Mouse (Mus musculus) thymus, adult 2 months (tissue): Measurements from ENCODE around the gene Lmna. TPM values are rescaled to one million over a fixed set of nuclear protein-coding genes. Genes with fewer than 3 reads are reported as not detected.

Source experiments
- DNase-seq: peaks from one replicate; pipeline ENCODE4 v3.0.0; 2021
- H3K27ac ChIP-seq: fragments of 200-500 bp; 2 replicates; pipeline ENCODE4 v1.5.1; 2012; ENCODE audit warnings: low read length, control low read depth; ENCODE audit not compliant: control insufficient read depth, insufficient read depth
- H3K27me3 ChIP-seq: fragments of 200-500 bp; 2 replicates; pipeline ENCODE4 v1.6.1; 2012; ENCODE audit warnings: mild to moderate bottlenecking, low read length, moderate library complexity, mixed read lengths; ENCODE audit not compliant: control insufficient read depth, insufficient read depth
- H3K36me3 ChIP-seq: fragments of 200-500 bp; 2 replicates; pipeline ENCODE4 v1.6.1; 2012; ENCODE audit warnings: mild to moderate bottlenecking, low read length, moderate library complexity; ENCODE audit not compliant: control insufficient read depth, insufficient read depth
- H3K4me1 ChIP-seq: fragments of 200-500 bp; replicated peaks from 2 replicates; pipeline ENCODE4 v1.6.1; 2012; ENCODE audit warnings: low read length; ENCODE audit not compliant: control insufficient read depth, insufficient read depth
- H3K4me3 ChIP-seq: fragments of 200-500 bp; 2 replicates; pipeline ENCODE4 v1.5.1; 2012; ENCODE audit warnings: mild to moderate bottlenecking, low read length, control low read depth, moderate library complexity; ENCODE audit not compliant: control insufficient read depth, insufficient read depth
- CTCF ChIP-seq: fragments of 200-500 bp; IDR thresholded peaks from 2 replicates; pipeline ENCODE4 v1.5.1; 2012; ENCODE audit warnings: mild to moderate bottlenecking, control low read depth, low read length, moderate library complexity, borderline replicate concordance; ENCODE audit not compliant: control insufficient read depth, poor library complexity, insufficient read depth; ENCODE audit errors: extremely low read depth
- POLR2A ChIP-seq: fragments of 200-500 bp; IDR thresholded peaks from 2 replicates; pipeline ENCODE4 v1.6.1; 2012; ENCODE audit warnings: mild to moderate bottlenecking, low read length, control low read depth, moderate library complexity; ENCODE audit not compliant: control insufficient read depth, poor library complexity, insufficient read depth; ENCODE audit errors: extremely low read depth
- WGBS: fragments of 180-500 bp; shearing (Covaris S2); methylation state at CpG from one replicate; pipeline ENCODE4 v1.1.7; 2018; 5-methylcytosine and 5-hydroxymethylcytosine counted together
- polyA plus RNA-seq: library from polyadenylated mRNA; depleted of rRNA; stranded (reverse); fragments of >200 nt; gene quantifications from 2 replicates; pipeline ENCODE4 v1.2.3, GENCODE M21; 2012

Gene Lmna
- polyA plus RNA-seq, 1 experiment = 61.1 TPM

GRCm38 (mm10) chr3:88544955-88545591 is 35.3 kb upstream of the Lmna start:
- Histone ChIP-seq H3K4me1 (peaks cover 8% of the 10 kb centered on the region), H3K4me3 (no peak overlapping the region), H3K36me3 (no peaks in the 10 kb centered on the region), H3K27me3 (no peaks in the 10 kb centered on the region), H3K27ac (no peak overlapping the region)
- TF ChIP-seq POLR2A = no peak
- 60% methylated on average over 20 of the region's 20 CpGs for WGBS
- no peak for DNase-seq

- H3K4me1 ChIP-seq = peaks cover 9% of the 10 kb centered on the region
- H3K4me3 ChIP-seq = no peak overlapping the region
- no peaks in the 10 kb centered on the region for H3K27me3 ChIP-seq
- no peak for DNase-seq
- 84% methylated on average over 5 of the region's 5 CpGs for WGBS
- no peak overlapping the region for H3K27ac ChIP-seq
- TF ChIP-seq POLR2A = no peak
- TF ChIP-seq CTCF = no peak
- no peaks in the 10 kb centered on the region for H3K36me3 ChIP-seq
These were observed 34.8 kb upstream of the Lmna start for GRCm38 (mm10) chr3:88544514-88544913.

- WGBS = 55% methylated on average over 5 of the region's 5 CpGs
- no peak for DNase-seq
- Histone ChIP-seq H3K4me1 (peaks cover 9% of the 10 kb centered on the region), H3K27ac (no peak overlapping the region), H3K36me3 (no peaks in the 10 kb centered on the region), H3K27me3 (no peaks in the 10 kb centered on the region), H3K4me3 (no peak overlapping the region)
- no peak for TF ChIP-seq POLR2A
- no peak for TF ChIP-seq CTCF
These were observed 34.1 kb upstream of the Lmna start for GRCm38 (mm10) chr3:88543651-88544410.

GRCm38 (mm10) chr3:88543174-88543573 is 33.4 kb upstream of the Lmna start:
- WGBS = 94% methylated on average over 8 of the region's 8 CpGs
- H3K27me3 ChIP-seq = no peaks in the 10 kb centered on the region
- no peaks in the 10 kb centered on the region for H3K36me3 ChIP-seq
- H3K4me1 ChIP-seq = peaks cover 9% of the 10 kb centered on the region
- no peak overlapping the region for H3K27ac ChIP-seq
- DNase-seq = no peak
- no peak for TF ChIP-seq CTCF
- TF ChIP-seq POLR2A = no peak
- no peak overlapping the region for H3K4me3 ChIP-seq

GRCm38 (mm10) chr3:88542486-88542885 is 32.7 kb upstream of the Lmna start:
- Histone ChIP-seq H3K4me3 (no peak overlapping the region), H3K27ac (no peak overlapping the region), H3K27me3 (no peaks in the 10 kb centered on the region), H3K36me3 (no peaks in the 10 kb centered on the region), H3K4me1 (peaks cover 9% of the 10 kb centered on the region)
- DNase-seq = no peak
- 96% methylated on average over 4 of the region's 4 CpGs for WGBS
- TF ChIP-seq CTCF (no peak), POLR2A (no peak)

- no peaks in the 10 kb centered on the region for H3K27me3 ChIP-seq
- no peak overlapping the region for H3K4me3 ChIP-seq
- DNase-seq = no peak
- peaks cover 5% of the 10 kb centered on the region; the same call in 1 of the 2 replicates for H3K36me3 ChIP-seq
- no peak overlapping the region for H3K27ac ChIP-seq
- peaks cover 9% of the 10 kb centered on the region for H3K4me1 ChIP-seq
- WGBS = 94% methylated on average over 7 of the region's 7 CpGs
- no peak for TF ChIP-seq POLR2A
- TF ChIP-seq CTCF = no peak
These were observed 32.1 kb upstream of the Lmna start for GRCm38 (mm10) chr3:88541622-88542401.

GRCm38 (mm10) chr3:88540085-88540484 is 30.3 kb upstream of the Lmna start:
- Histone ChIP-seq H3K4me3 (no peak overlapping the region), H3K4me1 (peaks cover 9% of the 10 kb centered on the region), H3K27me3 (no peaks in the 10 kb centered on the region), H3K36me3 (peaks cover 13% of the 10 kb centered on the region), H3K27ac (no peak overlapping the region)
- no peak for DNase-seq
- 74% methylated on average over 5 of the region's 5 CpGs for WGBS
- TF ChIP-seq CTCF = no peak
- no peak for TF ChIP-seq POLR2A
